Mouse (Mus musculus): ENCODE measurements around the gene Prcp.

GRCm38 (mm10) chr7:92980741-92981140, 106.5 kb downstream of the Prcp start:
- TF ChIP-seq CTCF (IDR thresholded peaks at IDR 0.05) (no peak), EP300 (IDR thresholded peaks at IDR 0.05) (no peak)

Measured in lung, postnatal 0 days (tissue).